Mouse (Mus musculus) embryonic facial prominence, embryonic 12.5 days (tissue): Measurements from ENCODE around the gene A930033H14Rik. TPM values are rescaled to one million over a fixed set of nuclear protein-coding genes. Genes with fewer than 3 reads are reported as not detected.

Experiments used
- ATAC-seq: fragments of 200-750 bp; cut with Nextera tagmentation; 2 replicates; pipeline ENCODE4 v1.8.0; 2017; ENCODE audit not compliant: insufficient number of reproducible peaks, insufficient read depth, low FRiP score, low TSS enrichment
- H3K27ac ChIP-seq: fragments of 300-500 bp; sonication (generic); 2 replicates; pipeline ENCODE4 v1.5.1; 2016; ENCODE audit warnings: mild to moderate bottlenecking
- H3K27me3 ChIP-seq: fragments of 300-500 bp; sonication (generic); 2 replicates; pipeline ENCODE4 v1.6.1; 2016; ENCODE audit warnings: mild to moderate bottlenecking, moderate library complexity
- H3K36me3 ChIP-seq: fragments of 300-500 bp; sonication (generic); 2 replicates; pipeline ENCODE4 v1.6.1; 2016; ENCODE audit warnings: mild to moderate bottlenecking
- H3K4me1 ChIP-seq: fragments of 300-500 bp; sonication (generic); 2 replicates; pipeline ENCODE4 v1.6.1; 2016
- H3K4me2 ChIP-seq: fragments of 300-500 bp; sonication (generic); replicated peaks from 2 replicates; pipeline ENCODE4 v1.6.1; 2016; ENCODE audit warnings: mild to moderate bottlenecking, moderate library complexity
- H3K4me3 ChIP-seq: fragments of 300-500 bp; sonication (generic); 2 replicates; pipeline ENCODE4 v1.5.1; 2016; ENCODE audit warnings: mild to moderate bottlenecking
- H3K9ac ChIP-seq: fragments of 300-500 bp; sonication (generic); 2 replicates; pipeline ENCODE4 v1.6.1; 2016; ENCODE audit warnings: mild to moderate bottlenecking, moderate library complexity
- H3K9me3 ChIP-seq: fragments of 300-500 bp; sonication (generic); 2 replicates; pipeline ENCODE4 v1.6.1; 2016; ENCODE audit warnings: mild to moderate bottlenecking, moderate library complexity
- WGBS: fragments of 180-500 bp; shearing (Covaris S2); methylation state at CpG from one replicate; pipeline ENCODE4 v1.1.7; 2016; 5-methylcytosine and 5-hydroxymethylcytosine counted together
- polyA plus RNA-seq: library from polyadenylated mRNA; unstranded; fragments of >200 nt; fragmentation: Nextera tagmentation; extraction: Ambion mirVana; gene quantifications from 2 replicates; pipeline ENCODE4 v1.2.1, GENCODE M21; 2016

A930033H14Rik gene
- polyA plus RNA-seq, 1 experiment from 2014 or later: 3.3 TPM

DNA sequence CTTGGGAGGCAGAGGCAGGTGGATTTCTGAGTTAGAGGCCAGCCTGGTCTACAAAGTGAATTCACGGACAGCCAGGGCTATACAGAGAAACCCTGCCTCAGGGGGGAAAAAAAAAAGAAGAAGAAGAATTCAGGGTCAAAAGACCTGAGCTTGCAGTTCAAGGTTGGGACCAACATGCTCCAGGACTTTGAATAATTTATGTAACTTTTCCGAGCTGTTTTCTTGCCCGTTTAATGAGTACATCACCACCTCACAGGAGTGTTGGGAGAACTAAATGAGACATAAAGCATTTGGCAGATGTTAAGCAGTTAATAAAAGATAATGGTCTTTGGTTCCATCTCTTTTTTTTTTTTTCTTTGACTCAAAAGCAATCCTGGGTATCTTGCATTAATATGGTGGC, 51.4 kb downstream of the A930033H14Rik start:
- H3K27me3 ChIP-seq: no peaks in the 10 kb centered on the region
- no peak overlapping the region for H3K4me3 ChIP-seq
- H3K9me3 ChIP-seq: no peaks in the 10 kb centered on the region
- H3K36me3 ChIP-seq: no peaks in the 10 kb centered on the region
- H3K4me1 ChIP-seq: peaks cover 3% of the 10 kb centered on the region; the same call in 1 of the 2 replicates
- WGBS: 90% methylated on average over 3 of the region's 3 CpGs
- H3K27ac ChIP-seq: no peak overlapping the region
- no peak overlapping the region for H3K9ac ChIP-seq
- no peak overlapping the region for H3K4me2 ChIP-seq
- ATAC-seq: no peak

DNA sequence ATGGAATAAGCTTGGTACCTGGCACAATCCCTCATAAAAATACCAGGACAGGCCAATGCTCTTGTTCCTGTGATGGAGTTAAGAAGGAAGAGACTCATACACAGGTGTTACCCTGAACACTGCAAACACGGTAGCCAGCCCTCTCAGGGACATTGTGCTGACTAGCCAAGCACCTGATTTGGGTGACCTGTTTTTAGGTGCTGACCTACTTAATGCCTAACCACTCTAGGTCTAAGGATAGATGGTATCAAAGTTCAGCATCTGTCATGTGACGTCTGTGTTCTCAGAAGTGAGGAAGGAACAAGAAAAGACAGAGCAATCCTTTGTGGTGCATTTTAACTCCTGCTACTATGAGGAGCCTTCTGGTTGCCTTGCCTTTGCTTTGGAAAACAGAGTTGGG, 52.0 kb downstream of the A930033H14Rik start:
- Histone ChIP-seq H3K9ac (no peak overlapping the region), H3K36me3 (no peaks in the 10 kb centered on the region), H3K4me2 (no peak overlapping the region), H3K4me3 (no peak overlapping the region), H3K9me3 (no peaks in the 10 kb centered on the region), H3K27me3 (no peaks in the 10 kb centered on the region), H3K27ac (no peak overlapping the region), H3K4me1 (peaks cover 3% of the 10 kb centered on the region; the same call in 1 of the 2 replicates)
- WGBS: 90% methylated on average over 2 of the region's 2 CpGs
- no peak for ATAC-seq

Other genes with a start within 250 kb of the A930033H14Rik start
- gene Rhobtb1, start 61.7 kb downstream of the A930033H14Rik start, polyA plus RNA-seq: 33.0 and 34.5 TPM in 2 replicates
- 372 and 387 TPM in 2 replicates for gene Cdk1, start 139.8 kb upstream of the A930033H14Rik start, polyA plus RNA-seq
- 38.7 and 40.0 TPM in 2 replicates for gene Ank3, start 185.7 kb upstream of the A930033H14Rik start, polyA plus RNA-seq